Mouse (Mus musculus) layer of hippocampus, postnatal 36 days (tissue): ENCODE results near the gene Dixdc1. TPM values are rescaled to one million over a fixed set of nuclear protein-coding genes. Genes with fewer than 3 reads are reported as not detected.
"Not testable (repeated sequence)": the region's sequence is repeated elsewhere in the genome, so short reads cannot be mapped to it uniquely, and the experiment has no call there.

Experiments
- DNase-seq, 2 experiments: peaks; one replicate each; pipeline ENCODE4 v3.0.0; 2022
- total RNA-seq, 2 experiments: library from RNA; stranded (reverse); gene quantifications; 2 replicates each; pipeline ENCODE4 v1.2.3; 2021

The Dixdc1 gene
- total RNA-seq, 2 experiments from 2014 or later, result 83.8 to 97.1 TPM

- no peak for DNase-seq
These were observed 92.4 kb downstream of the Dixdc1 start for GRCm38 (mm10) chr9:50646826-50647370.

GRCm38 (mm10) chr9:50634270-50634669 lies 105.0 kb downstream of the Dixdc1 start:
- no peak for DNase-seq

GRCm38 (mm10) chr9:50633059-50633458 lies 106.3 kb downstream of the Dixdc1 start:
- no peak for DNase-seq

GRCm38 (mm10) chr9:50632016-50632688 lies 107.2 kb downstream of the Dixdc1 start:
- DNase-seq, result no peak

- not testable (repeated sequence) for DNase-seq
These were observed 108.4 kb downstream of the Dixdc1 start for GRCm38 (mm10) chr9:50630903-50631302.

- no peak for DNase-seq
These were observed 121.5 kb downstream of the Dixdc1 start for GRCm38 (mm10) chr9:50617794-50618330.

- DNase-seq, result peak; percentile 88 to 89
These were observed 122.3 kb downstream of the Dixdc1 start, which contains the start of the genes Pih1d2 and Nkapd1 for GRCm38 (mm10) chr9:50616766-50617603. Pih1d2 (plus strand) TSS chr9:50617321. Nkapd1 (minus strand) TSS chr9:50617464.

GRCm38 (mm10) chr9:50616161-50616560 lies 123.2 kb downstream of the Dixdc1 start:
- DNase-seq, result no peak

Other genes starting within 250 kb of the Dixdc1 start
- not detected for gene Plet1, start 245.0 kb downstream of the Dixdc1 start, total RNA-seq
- 10 to 100 TPM; 34.4 to 39.3 TPM for gene Pts, start 210.8 kb downstream of the Dixdc1 start, total RNA-seq
- 10 to 100 TPM; 24.4 to 26.7 TPM for gene Il18, start 184.7 kb downstream of the Dixdc1 start, total RNA-seq
- 1 to 10 TPM; 2.7 to 4.0 TPM for gene Bco2, start 184.3 kb downstream of the Dixdc1 start, total RNA-seq
- not detected for gene Tex12, start 178.2 kb downstream of the Dixdc1 start, total RNA-seq
- gene Sdhd, start 135.7 kb downstream of the Dixdc1 start, total RNA-seq, result 100 to 1,000 TPM; 114 to 116 TPM
- 100 to 1,000 TPM; 238 to 241 TPM for gene Timm8b, start 135.6 kb downstream of the Dixdc1 start, total RNA-seq
- 1 to 10 TPM; 2.2 to 3.0 TPM for gene Pih1d2, start 122.2 kb downstream of the Dixdc1 start, total RNA-seq
- gene Nkapd1, start 122.1 kb downstream of the Dixdc1 start, total RNA-seq, result 10 to 100 TPM; 18.3 to 22.7 TPM
- gene Dlat, start 79.7 kb downstream of the Dixdc1 start, total RNA-seq, result 100 to 1,000 TPM; 134 to 144 TPM
- gene 2310030G06Rik, start 7.0 kb upstream of the Dixdc1 start, total RNA-seq, result 1 to 10 TPM in 1 of 2 experiments, under 1 TPM in 1; 0.67 to 1.6 TPM
- gene Cryab, start 11.8 kb upstream of the Dixdc1 start, total RNA-seq, result 100 to 1,000 TPM; 153 to 161 TPM
- 1 to 10 TPM in 1 of 2 experiments, under 1 TPM in 1; 0.95 to 1.2 TPM for gene Hspb2, start 12.8 kb upstream of the Dixdc1 start, total RNA-seq
- 1 to 10 TPM; 5.4 to 6.4 TPM for gene Fdxacb1, start 28.7 kb upstream of the Dixdc1 start, total RNA-seq
- 10 to 100 TPM; 27.3 to 31.9 TPM for gene Alg9, start 35.5 kb upstream of the Dixdc1 start, total RNA-seq
- 10 to 100 TPM; 24.3 to 29.0 TPM for gene 1110032A03Rik, start 36.0 kb upstream of the Dixdc1 start, total RNA-seq
- gene Ppp2r1b, start 105.8 kb upstream of the Dixdc1 start, total RNA-seq, result 10 to 100 TPM; 17.4 to 18.5 TPM